Mouse (Mus musculus) B cell, adult 62 days (primary cell): ENCODE results near the gene Glyr1. TPM values are rescaled to one million over a fixed set of nuclear protein-coding genes. Genes with fewer than 3 reads are reported as not detected.

Experiments used
- total RNA-seq: library from RNA; stranded (reverse); gene quantifications from 4 replicates; pipeline ENCODE4 v1.2.4, GENCODE M21; 2023

Glyr1 gene
- total RNA-seq, result 150 to 162 TPM (median 157 TPM) in 4 replicates

DNA sequence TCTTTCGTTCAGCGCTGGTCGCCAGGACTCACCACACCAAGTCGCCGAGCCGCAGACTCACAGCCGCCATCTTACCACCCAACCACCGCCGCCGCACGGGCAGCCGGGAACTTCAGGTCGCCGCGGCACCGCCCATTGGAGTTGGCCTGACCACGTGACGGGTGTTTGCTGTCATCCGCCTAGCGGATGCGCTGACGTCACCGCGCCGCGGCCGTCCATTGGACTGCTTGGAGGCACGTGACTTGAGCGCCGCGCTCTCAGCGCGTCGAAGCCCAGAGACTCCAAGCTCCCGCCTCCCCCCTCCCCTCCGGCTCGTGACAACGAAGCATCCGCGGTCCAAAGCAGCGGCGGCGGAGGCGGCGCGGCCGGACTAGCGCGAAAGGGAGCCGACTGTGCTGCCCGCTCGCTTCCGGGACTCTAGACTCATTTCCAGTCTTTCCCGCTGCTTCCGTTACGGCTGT, at the start of gene Glyr1, which contains the start of gene Ubn1:
Gene Glyr1, minus strand, starts transcription at position 90 of the 461 bp plus-strand sequence.
Gene Ubn1, plus strand, starts transcription at position 284 of the 461 bp plus-strand sequence.

GRCm38 (mm10) chr16:5013054-5013838, 36.4 kb downstream of the Glyr1 start, which contains the start of gene Rogdi:
TSS of gene Rogdi (minus strand) at chr16:5013553.

DNA sequence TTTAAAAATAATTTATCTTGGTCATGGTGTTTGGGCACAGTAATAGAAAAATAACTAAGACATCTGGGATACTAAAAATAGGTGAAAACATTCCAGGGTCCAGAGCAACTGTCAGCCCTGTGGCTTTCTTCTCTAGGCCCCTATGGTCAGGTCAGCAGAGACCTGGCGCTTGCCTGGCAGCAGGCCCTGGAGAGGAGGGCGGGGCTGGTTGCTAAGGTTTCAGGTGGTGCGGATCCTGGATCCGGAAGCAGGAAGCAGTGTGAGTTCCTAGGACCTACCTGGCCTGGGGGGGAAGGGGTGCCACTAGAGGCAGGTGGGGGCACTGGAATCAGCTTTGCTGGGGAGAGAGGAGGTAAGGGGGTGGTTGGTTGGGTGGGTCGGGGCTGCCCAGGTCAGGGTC, 42.6 kb downstream of the Glyr1 start, which contains the start of gene Smim22:
Gene Smim22, plus strand, starts transcription at position 222 of the 400 bp plus-strand sequence.

DNA sequence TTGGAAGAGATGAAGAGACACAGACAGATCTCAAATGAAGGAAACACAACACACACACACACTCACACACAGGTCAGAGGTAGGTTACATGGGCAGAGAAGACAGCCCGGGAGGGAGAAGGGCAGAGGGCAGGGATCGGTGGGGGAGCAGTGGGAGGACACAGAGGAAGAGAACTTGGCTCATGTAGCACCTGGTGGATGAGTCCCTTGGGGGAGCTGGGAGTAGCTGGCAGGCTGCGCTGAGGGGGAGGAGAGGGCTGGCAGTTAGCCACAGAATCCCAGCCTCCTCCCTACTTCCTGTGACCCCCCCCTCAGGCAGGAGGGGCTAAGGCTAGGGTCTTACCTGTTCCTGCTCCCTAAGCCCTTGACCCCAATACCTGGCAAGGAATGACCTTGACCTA, 52.1 kb downstream of the Glyr1 start, which contains the start of gene Sept12:
Gene Sept12, minus strand, starts transcription at position 300 of the 400 bp plus-strand sequence.

Other genes starting within 250 kb of the Glyr1 start
- gene 4930562C15Rik, start 214.4 kb downstream of the Glyr1 start, total RNA-seq, result not detected in 4 replicates
- gene Ubald1, start 169.5 kb downstream of the Glyr1 start, total RNA-seq, result 197 to 217 TPM (median 212 TPM) in 4 replicates
- 144 to 166 TPM (median 161 TPM) in 4 replicates for gene Mgrn1, start 163.6 kb downstream of the Glyr1 start, total RNA-seq
- gene Nudt16l1, start 111.1 kb downstream of the Glyr1 start, total RNA-seq, result 42.4 to 49.5 TPM (median 47.0 TPM) in 4 replicates
- 67.2 to 87.4 TPM (median 79.3 TPM) in 4 replicates for gene Anks3, start 85.7 kb downstream of the Glyr1 start, total RNA-seq
- gene Sept12, start 52.0 kb downstream of the Glyr1 start, total RNA-seq, result not detected in 4 replicates
- gene Smim22, start 42.6 kb downstream of the Glyr1 start, total RNA-seq, result not detected in 4 replicates
- 110 to 116 TPM (median 114 TPM) in 4 replicates for gene Rogdi, start 36.3 kb downstream of the Glyr1 start, total RNA-seq
- gene Ubn1, start 194 bp upstream of the Glyr1 start, total RNA-seq, result 98.8 to 107 TPM (median 104 TPM) in 4 replicates
- gene Ppl, start 82.6 kb upstream of the Glyr1 start, total RNA-seq, result 6.2 to 8.1 TPM (median 7.2 TPM) in 4 replicates
- 0.24 TPM in 1 of 4 replicates, not detected in the others for gene Sec14l5, start 97.2 kb upstream of the Glyr1 start, total RNA-seq
- 24.2 to 32.2 TPM (median 26.9 TPM) in 4 replicates for gene Nagpa, start 154.1 kb upstream of the Glyr1 start, total RNA-seq
- not detected in 4 replicates for gene AU021092, start 172.4 kb upstream of the Glyr1 start, total RNA-seq
- 33.9 to 43.7 TPM (median 37.1 TPM) in 4 replicates for gene Alg1, start 183.8 kb upstream of the Glyr1 start, total RNA-seq
- 16.3 to 22.8 TPM (median 17.3 TPM) in 4 replicates for gene Eef2kmt, start 206.1 kb upstream of the Glyr1 start, total RNA-seq